Mouse (Mus musculus) lung, postnatal 25 days (tissue): Measurements from ENCODE around the gene Iqck.
A peak's percentile ranks its signal among the peaks of the same experiment; 100 is the strongest.

ENCODE experiments used
- DNase-seq: peaks from one replicate; pipeline ENCODE4 v3.0.0; 2022; ENCODE audit warnings: low spot score

Gene Iqck

DNA sequence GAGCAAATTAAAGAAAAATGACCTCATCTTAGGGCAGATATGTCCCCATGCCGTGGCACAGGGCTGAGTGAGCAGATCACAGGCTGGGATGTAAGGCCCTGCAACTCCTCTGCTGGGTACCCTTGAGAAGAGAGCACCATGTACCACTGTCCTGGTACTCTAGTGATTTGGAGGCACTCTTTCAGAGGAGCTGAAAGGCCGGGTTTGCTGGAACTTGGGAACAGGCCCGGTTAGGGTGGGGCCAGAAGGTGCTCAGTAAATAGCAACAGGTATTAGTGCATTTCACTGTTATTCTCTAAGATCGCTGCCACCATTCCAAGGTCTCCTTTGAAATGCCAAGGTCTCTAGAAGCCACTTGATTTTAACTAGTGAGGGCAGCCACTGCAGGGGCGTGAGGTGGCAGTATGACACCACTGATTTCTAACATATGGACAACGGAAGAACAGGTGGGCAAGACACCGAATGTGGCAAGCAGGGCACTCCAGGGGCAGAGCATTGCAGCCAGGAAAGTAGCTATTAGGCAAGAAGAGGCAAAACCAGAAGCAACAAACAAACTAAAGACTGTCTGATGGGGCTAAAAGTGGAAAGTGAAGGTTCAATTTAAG lies 59.1 kb downstream of the Iqck start:
- DNase-seq: peak; percentile 32

DNA sequence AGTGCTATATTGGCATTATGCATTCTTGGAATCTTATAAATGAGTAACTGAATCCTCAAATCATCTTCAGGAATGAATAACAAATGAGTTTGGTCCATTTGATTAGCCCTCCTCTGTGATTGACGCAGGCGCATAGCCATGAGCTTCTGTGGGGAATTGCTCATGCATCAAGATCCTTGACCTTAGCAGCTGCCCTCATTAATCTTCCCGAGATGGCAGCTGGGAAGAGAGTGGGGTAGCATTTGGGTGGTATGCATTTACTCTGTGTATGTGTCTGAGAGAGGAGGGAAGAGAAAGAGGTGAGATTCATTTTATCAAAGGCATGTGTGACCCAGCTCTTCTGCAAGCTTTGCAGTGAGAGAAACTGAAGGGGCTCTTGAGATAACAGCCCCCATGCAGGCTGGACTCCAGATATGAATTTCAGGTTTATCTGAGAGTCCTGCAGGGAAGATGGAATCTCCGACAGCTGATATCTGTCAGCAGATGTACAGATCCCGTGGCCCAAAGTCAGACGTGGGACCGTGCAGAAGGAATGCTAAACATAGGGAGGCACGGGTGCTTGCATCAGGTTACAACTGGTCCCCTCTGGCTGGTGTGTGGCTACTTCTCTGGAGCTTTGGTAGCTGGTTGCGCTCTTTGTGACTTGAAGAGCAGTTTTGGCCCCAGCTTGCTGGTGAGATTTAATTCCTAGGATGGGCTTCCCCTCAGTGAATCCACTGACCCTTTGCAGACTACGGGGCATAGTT lies 63.9 kb downstream of the Iqck start:
- no peak for DNase-seq

DNA sequence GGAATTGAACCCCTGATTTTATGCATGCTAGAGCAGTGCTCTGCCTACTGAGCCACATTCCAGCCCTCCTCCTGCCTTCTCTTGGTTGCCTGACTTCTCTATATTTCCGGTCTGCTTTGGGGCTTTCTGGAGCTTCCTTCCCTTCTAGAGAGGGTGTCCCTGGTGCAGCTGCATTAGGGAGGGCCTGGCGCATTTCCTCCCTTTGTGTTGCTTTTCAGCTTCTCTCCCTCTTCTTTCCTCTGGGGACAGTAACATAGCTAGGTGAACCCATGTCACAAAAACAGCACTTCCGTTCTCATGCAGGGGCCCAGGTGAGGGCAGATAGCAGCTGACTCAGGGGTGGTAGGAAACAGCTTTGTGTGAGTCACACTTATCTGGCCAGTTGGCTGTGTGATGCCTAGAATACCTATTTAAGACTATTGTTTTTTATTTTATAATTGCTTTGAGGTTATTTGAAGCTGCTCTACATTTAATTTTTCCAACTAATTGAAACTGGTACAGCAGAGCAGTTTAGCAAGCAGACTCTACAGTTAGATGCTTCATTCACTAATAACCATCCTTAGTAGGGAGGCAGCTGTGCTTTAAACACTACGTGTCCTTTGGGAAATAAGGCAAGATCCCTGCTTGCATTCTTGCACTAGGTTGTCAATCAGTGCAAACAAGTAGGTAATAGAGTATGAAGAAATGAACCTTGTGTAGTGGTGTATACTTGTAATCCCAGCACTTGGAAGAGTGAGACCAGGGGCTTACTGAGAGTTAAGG lies 67.1 kb downstream of the Iqck start:
- DNase-seq: no peak

DNA sequence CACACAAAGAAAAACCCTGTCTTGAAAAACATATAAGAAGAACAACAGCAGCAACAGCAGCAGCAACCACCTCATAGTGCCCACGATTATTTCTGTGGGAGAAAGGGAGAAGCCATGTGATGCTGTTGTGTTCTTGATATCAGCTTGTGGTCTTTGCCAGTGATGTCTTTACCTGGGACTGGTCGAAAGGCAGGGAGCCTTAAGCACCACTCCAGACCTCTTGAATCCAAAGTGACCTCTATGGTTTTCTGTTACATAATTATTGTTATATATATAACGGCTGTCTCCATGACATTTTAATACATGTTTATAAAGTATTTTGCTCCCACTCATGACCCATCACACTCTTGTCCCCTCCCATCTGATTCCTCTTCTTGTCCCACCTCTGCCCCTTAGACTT lies 70.0 kb downstream of the Iqck start:
- DNase-seq: peak; percentile 53

DNA sequence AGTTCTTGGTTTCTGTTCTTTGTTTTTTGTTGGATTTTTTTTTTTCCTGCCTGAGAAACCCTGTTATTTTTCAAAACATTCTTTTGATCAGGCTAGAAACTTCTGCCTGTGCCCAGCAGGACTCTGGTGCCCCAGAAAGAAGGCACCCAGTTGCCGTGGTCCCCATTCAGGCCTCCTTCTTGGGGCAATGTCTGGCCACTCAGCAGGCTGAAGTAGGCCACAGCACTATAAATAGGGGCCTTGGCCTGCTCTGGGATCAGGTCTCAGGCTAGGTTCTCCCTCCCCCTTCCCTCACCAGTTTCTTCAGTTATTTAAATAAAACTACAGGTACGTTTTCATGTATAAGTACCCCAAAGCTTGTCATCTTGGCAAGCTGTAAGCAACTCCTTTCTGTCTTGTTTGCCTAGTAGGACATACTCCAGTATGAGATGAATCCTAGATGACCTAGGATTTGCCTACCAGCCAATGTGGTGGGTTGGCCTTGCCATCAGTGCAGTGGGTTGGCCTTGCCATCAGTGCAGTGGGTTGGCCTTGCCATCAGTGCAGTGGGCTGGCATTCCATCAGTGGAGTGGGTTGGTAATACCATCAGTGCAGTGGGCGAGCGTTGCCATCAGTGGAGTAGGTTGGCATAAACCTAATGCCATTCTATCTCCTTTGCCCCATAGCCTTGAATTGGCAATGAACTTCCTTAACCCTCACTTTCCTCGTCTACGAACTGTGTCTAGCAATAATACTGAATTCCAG lies 71.1 kb downstream of the Iqck start:
- no peak for DNase-seq

DNA sequence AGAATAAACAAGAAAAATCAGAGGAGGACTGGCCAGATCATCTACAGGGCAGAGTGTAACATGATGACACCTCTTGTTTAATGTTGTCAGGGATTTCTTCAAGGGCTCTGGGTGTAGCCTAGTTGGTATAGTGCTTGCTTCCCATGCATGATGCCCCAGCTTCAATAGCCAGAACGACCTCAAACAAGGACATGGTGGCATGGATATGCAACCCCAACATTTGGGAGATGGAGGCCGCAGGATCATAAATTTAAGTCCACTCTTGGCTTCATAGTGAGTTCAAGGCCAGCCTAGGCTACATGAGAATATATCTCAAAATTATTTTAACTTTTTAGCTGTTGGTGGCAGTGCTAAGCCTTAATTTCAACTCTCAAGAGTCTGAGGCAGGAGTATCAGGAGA lies 71.7 kb downstream of the Iqck start:
- DNase-seq: no peak

DNA sequence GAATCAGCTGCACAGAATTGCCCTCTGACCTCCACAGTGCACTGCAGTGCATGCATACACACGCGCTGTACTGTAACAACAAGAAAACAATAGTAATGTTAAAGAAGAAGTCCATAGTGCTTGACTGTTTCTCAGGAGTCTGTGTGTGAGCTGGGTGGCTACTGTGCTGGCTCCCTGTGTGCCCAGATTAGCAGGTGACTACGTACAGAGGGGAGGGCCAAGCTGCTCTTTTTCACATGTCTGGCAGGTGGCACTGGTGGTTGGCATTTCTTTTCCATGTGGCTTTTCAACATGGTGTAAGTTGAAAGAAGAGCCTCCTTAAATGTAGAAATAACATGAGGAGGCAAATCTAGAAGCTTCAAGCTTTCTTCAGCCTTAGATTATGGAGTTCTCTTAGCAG lies 72.8 kb downstream of the Iqck start:
- DNase-seq: no peak

DNA sequence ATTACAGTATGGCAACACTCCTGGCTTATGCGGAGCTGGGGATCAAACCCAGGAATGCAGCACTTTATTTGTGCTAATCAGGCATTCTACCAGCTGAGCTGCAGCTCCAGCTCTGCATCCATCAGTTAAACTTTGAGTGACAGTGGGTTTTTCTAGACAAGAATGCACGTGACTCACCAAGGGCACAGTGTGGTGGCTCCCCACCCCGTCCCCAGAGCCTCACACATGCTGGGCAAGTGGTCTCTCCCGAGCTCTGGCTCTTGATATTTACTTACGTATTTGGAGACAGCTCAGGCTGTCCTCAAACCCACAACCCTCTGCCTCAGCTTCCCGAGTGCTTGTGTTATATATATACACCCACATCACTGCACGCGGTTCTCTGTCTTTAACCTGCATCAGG lies 73.4 kb downstream of the Iqck start:
- DNase-seq: no peak

DNA sequence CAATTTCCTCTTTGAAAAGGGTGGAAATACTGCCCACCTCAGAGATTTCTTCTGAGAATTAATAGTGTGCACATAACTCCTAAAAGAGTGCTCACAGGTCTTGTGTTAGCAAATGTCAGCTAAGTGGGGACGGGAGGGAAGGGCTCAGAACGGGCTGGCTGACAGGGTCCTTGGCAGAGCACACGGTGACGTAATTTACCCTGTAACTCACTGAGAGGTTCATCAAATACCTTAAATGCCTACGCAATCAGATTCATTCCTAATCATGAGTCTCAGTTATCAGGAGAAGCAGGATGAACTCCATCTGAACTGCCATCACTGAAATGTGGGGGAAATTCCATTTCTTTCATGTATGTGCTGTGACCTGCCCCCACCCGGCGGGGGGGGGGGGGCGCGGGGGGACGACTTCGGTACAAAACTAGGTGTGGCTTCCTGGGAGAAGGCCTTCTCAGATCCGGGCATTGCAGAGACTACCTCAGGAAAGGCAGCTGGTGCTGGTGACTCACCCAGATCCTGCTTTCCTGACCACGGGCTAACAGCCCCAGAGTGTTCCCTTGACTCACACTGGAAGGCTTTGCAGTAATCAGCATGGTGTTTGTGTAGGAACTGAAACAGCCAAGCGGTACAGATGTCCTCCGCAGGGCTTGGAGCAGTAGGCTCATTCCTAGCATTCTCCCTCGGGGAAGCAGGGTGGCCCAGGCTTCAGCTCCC lies 74.2 kb downstream of the Iqck start:
- peak; percentile 72 for DNase-seq

DNA sequence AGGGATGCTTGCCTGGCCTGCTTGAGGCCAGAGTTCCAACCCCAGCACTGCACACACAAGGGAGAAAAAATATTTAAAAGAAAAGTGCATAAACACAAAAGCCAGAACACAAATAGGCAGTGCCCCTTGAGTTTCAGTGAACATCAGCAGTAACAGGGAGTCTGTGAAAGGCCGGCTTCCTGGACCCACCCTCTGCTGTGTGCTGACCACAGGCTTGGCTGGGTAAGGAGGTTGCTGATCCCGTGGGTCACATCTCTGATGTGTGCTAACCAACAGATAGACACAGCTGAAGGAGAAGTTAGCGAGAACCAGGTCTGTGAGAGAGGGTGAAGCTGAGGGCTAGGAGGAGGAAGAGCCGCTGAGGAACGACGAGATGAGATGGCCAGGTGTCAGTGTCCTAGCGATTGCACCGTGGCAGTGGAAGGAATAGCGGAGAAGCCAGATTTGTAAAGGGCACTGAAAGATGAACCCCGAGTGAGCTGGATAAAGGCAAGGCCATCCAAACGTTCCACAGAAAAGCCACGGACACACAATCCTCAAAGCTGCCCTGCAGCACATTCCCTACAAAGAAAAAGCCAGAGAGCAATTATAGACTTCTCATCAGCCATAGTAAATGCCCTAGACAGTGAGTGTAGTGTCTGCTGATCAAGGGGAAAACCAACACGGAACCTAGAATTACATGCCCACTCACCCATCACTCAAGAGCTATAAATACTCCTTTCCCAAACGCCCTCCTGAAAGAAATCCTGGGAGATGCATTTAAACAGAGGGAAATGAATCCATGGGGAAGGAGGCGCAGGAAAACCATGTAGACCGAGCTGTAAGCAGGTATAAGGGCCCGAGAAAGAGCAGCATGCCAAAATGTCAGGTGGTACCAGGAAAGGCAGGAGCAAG lies 76.2 kb downstream of the Iqck start:
- no peak for DNase-seq

DNA sequence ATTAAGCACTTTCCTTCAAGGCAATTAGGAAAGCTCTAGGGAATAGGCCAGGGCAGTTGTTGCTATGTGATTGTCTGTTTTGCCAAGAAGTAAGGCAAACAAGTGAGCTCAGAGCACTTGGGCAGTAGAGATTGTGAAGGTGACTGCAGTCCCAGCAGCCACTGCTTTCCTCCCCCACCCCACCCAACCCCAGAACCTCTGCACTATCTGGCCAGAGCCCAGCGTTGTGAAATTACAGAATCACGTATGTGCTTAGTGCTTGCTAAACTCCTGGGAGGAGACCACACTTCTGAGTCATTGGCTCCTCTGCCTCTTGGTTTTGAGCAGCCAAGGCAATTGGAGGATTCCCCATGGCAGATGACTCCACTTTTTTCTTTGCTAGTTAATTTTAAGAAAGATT lies 79.8 kb downstream of the Iqck start:
- DNase-seq: peak; percentile 89

DNA sequence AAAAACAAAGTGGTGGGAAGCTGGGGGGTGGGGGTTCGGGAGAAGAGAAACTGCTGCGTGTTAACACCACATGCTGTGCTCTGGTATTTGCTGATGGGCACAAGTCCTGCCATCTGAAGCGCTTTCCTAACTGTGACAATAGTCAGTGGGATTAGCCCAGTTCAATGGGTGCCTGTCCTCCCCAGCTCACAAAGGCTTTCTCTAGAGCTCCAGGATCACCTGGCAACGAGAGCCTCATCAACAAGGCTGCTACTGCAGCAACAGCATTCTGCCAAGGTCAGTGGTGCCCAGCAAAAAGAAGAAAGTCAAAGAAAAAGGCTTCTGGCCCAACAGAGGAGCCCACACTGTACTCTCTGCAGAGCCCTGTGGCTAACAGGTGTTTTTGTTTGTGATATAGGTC lies 81.3 kb downstream of the Iqck start:
- DNase-seq: no peak

DNA sequence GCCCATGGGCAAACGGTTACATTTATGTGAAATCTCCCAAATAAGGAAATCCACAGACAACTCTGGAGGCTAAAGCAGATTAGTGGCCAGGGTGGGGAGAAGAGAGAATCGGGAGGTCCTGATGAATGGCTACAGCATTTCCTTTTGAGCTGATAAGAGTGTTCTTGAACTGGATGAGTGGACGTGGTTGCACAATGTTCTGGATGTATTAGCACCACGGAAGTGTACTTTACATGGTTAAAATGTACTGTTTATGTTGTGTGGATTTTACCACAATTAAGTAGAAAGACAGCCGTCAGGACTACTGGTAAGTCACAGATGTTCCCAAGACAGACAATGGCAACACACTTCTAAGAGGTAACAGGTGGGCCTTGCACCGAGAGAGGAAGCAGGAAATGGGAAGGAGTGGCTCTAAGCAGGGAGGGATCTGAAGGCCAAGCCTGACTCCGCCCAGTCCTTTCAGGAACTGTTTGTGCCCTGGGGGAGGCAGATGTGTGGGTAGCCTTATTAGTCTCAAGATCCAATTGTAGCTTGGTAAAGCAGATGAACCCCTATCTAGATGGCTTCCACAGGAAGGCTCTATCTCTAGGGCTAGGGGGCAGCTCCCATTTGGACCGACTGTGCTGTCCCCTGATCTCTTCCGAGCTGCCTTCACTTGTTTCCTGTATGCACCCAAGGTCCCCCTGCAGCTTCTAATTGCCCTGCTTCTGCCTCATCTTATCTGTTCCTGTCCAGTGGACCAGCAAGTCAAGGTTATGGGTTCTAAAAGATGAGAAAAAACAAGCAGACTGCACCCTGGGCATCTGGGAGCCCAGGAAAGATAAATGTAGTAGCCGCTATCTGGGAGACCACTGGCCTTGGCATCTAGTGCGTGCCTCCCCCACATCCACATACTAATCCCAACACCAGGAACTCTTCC lies 82.2 kb downstream of the Iqck start:
- peak; percentile 68 for DNase-seq

DNA sequence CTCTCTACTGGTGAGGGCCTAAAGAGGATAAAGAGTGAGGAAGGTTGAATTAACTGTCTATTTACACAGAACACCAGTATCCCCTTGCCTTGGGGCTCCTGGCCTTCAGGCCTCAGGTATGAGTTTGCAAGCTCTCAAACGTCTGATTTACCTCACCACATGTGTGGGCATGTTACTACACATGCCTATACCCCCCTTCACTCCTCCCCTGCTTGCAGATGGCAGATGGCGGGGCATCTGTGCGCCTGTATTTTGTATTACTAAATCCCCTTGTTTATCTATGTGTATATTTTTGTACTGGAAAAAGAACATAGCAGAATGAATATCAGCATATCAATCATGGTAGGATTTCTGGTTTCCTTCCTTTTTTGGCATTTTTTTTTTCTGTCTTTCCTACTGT lies 86.7 kb downstream of the Iqck start:
- no peak for DNase-seq

DNA sequence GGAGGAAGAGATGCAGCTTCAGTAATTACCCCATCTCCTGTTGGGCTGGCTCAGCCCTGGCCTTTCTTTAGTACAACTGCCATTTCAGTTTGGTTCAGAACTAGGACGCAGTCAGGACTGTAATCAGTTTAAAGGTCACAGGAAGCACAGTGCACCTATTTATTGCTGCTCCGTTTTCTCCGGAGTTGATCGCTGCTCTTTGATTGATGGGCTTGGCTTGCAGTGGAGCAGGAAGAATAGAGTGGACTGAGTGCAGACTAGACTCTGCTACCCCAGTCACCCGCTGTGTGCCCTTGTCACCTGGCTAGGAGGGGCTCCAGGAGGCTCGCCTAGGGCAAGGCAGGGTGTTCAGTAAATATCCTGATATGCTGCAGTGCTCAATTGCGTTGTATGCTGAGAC lies 87.6 kb downstream of the Iqck start:
- DNase-seq: no peak

DNA sequence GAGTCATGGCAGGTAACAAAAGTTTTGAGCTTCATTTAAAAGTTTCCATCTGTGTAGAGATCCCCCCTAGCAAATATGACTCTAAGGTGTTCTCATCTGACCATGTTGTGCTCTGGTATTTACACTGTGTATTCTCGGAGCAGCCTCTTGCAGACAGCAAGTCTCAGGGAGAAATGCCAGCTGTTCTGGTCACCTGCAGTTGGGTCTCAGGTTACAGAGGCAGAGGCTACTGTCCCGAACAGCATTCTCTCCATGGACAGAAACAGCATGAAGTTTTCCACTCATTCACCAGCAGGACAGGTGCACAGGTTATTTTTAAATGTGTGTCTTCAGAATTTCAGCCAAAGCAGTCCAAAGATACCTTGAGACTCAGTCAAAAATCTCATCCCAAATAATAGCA lies 89.3 kb downstream of the Iqck start:
- DNase-seq: no peak

DNA sequence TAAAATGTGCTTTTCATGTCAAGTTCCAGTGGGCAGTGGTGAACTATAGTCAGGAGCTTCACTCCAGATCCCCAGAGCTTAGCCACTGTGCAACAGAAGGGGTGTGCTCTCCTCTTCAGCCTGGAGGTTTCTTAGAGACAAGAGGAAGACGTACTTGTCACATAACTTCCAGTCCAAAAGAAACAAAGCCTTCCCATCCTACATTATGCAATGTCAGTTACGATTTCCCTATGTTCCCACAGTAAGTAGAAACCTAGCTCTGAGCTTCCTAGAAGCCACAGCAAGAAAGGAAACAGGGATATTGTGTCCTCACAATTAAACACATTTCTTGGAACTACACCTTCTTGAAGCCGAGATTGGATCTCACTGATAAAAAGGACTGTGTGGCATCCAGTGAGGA lies 91.7 kb downstream of the Iqck start:
- DNase-seq: no peak

DNA sequence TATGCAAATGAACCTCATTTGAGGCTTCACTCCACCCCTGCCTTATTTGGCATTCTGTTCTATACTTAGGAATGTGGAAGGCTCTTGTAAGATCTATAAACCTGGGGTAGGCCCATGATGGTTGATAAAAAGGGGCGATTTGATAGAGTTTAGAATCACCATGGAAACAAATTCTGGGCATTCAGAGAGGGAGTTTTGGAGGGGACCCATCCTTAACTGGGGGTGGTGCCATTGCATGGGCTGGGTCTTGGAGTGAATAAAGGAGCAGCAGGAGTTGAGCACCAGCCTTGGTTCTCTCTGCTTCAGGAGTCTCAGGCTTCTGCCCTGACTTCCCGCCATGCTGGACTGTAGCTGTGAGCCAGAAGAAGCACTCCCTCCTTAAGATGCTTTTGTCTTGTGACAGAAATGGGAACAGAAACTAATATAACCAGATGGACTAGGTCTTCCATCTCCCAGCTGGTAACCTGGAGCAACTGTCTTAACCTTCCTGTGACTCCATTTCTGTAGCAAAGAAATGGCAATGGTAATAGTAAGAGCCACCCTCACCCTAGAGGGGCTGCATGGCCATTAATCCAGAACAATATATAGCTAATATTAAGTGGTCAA lies 93.2 kb downstream of the Iqck start:
- no peak for DNase-seq

DNA sequence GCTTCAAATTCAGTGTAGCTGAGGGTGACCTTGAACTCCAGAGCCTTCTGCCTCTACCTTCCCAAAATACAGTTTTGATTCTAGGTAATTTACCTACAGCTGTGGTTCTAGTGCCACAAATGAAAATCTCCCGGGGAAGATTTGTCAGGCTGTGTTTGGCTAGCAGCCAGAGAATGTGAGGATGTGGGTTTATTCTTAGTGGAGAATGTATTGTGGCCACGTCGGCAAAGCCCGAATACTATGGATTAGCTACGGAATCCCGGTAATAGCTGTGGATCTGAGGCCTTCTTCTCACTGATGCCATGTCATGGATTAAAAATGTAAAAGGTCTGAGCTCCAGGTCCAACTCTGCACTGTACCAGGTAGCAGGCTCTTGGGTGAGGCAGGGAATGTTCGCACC lies 94.2 kb downstream of the Iqck start:
- no peak for DNase-seq
